8 mouse cellular contexts compared by ENCODE assay signal in the genomic region with DNA sequence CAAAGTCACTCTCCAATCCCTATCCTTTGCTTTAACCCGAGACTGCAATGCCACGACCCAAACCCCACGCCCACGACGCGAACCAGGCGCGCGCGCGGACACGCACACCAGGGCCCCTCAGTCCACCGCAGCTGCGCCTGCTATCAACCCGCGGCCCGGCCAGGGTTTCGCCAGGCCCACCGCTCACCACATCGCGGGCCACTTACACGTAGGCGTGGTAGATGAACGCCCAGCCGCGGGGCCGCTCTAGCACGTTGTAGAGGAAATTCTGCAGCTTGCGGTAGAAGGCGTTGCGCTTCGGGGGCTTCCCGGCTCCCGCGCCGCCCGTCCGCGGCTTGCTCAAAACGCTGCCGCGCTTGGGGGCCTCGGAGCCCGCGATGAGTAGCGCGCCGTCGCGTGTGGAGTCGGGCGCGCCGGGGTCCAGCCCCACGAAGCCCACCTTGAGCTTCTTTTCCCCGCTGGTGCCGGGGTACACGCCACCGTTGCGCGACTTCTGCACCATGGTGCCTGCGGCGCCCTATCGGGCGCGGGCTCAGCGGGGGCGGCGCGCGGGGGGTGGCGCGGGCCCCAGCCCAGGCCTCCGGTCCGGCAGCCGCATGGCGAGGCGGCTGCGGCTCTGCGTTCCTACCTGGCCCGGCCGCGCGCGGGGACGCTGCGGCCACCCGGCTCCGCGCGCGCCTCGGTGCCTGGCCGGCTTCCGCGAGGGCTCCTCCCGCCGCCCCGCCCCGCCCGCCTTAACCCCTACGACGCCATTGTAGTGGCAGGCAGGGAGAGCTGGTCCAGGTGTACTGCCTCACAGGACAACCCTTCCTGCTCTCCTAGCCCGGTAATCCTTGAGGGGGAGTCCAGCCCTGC. TPM values are rescaled to one million over a fixed set of nuclear protein-coding genes. Genes with fewer than 3 reads are reported as not detected.
DNase-seq lines count a peak whose midpoint lies in the region; ATAC-seq and TF ChIP-seq lines count a peak whose summit lies in the region.

A gene (minus strand): TSS at position 710 of the 855 bp plus-strand sequence.

- H3K9ac ChIP-seq in hindbrain, embryonic 11.5 days (ENCODE audit: low read depth, low read length): peak within 1 kb of the TSS; percentile 76
- no peak within 1 kb of the TSS for H3K9ac ChIP-seq in liver, embryonic 14.5 days (replicated peaks)

- DNase-seq in layer of hippocampus, adult 18-20 months (ENCODE audit: low spot score in 2 of 2): peak in 1 of 2 experiments; percentile 50
- DNase-seq in layer of hippocampus, adult 9-11 months: no peak
- DNase-seq in cerebellum, adult 9-10 months: peak; percentile 64
- DNase-seq in hindbrain, embryonic 11.5 days (ENCODE audit: low spot score): peak; percentile 67
- no peak for DNase-seq in liver, embryonic 14.5 days (ENCODE audit: low read depth in 3 of 3, low spot score in 3 of 3)
- DNase-seq in adipocyte (ENCODE audit: low spot score): no peak
- no peak for DNase-seq in gastrocnemius, postnatal 4 days (ENCODE audit: low spot score in 2 of 2)
- no peak for DNase-seq in thymus, postnatal 36 days

- H3K4me3 ChIP-seq in hindbrain, embryonic 11.5 days (ENCODE audit: low read depth, low read length): peak within 1 kb of the TSS; percentile 68
- H3K4me3 ChIP-seq in liver, embryonic 14.5 days (ENCODE audit: insufficient read depth in 1 of 2, low read depth in 2 of 2, low read length in 2 of 2): peak within 1 kb of the TSS in 1 of 2 experiments; percentile 24; a peak in 1 of 4 replicates

- peak; percentile 81 for ATAC-seq in hindbrain, embryonic 11.5 days (ENCODE audit: low FRiP score)
- ATAC-seq in liver, embryonic 14.5 days (ENCODE audit: insufficient read depth): no peak

- peaks cover 32% of the 10 kb centered on the region for H3K27me3 ChIP-seq in hindbrain, embryonic 11.5 days (ENCODE audit: control insufficient read depth, insufficient read depth, low read length)
- H3K27me3 ChIP-seq in liver, embryonic 14.5 days (ENCODE audit: control insufficient read depth, insufficient read depth, low read length): peaks cover 41% of the 10 kb centered on the region

- no peak for TF ChIP-seq CTCF in liver, embryonic 14.5 days (IDR thresholded peaks at IDR 0.05; ENCODE audit: low read depth)

- no peak for TF ChIP-seq EP300 in liver, embryonic 14.5 days (IDR thresholded peaks at IDR 0.05; ENCODE audit: low read depth)

- H3K9me3 ChIP-seq in hindbrain, embryonic 11.5 days (ENCODE audit: control insufficient read depth, low read length): no peaks in the 10 kb centered on the region
- no peaks in the 10 kb centered on the region for H3K9me3 ChIP-seq in liver, embryonic 14.5 days (ENCODE audit: control insufficient read depth, low read length)

- no peaks in the 10 kb centered on the region for H3K36me3 ChIP-seq in hindbrain, embryonic 11.5 days (ENCODE audit: control insufficient read depth, insufficient read depth, low read length)
- H3K36me3 ChIP-seq in liver, embryonic 14.5 days (replicated peaks; ENCODE audit: control insufficient read depth, insufficient read depth, low read depth): no peaks in the 10 kb centered on the region

- no peaks in the 10 kb centered on the region; the same call in 1 of the 2 replicates for H3K4me1 ChIP-seq in hindbrain, embryonic 11.5 days (replicated peaks; ENCODE audit: control insufficient read depth, insufficient read depth, low read length)
- no peaks in the 10 kb centered on the region for H3K4me1 ChIP-seq in liver, embryonic 14.5 days (replicated peaks; ENCODE audit: control insufficient read depth in 2 of 2, insufficient read depth in 2 of 2, low read length in 1 of 2)

- H3K27ac ChIP-seq in hindbrain, embryonic 11.5 days (ENCODE audit: low read depth, low read length): peak within 1 kb of the TSS; percentile 89
- H3K27ac ChIP-seq in liver, embryonic 14.5 days: no peak within 1 kb of the TSS

- WGBS in hindbrain, embryonic 11.5 days: under 1% methylated on average over 81 of the region's 104 CpGs
- WGBS in liver, embryonic 14.5 days (ENCODE audit: insufficient replicate concordance): 1% methylated on average over 104 of the region's 104 CpGs

- H3K4me2 ChIP-seq in hindbrain, embryonic 11.5 days (replicated peaks; ENCODE audit: low read depth, low read length): peak within 1 kb of the TSS; percentile 85
- peak within 1 kb of the TSS; percentile 38 for H3K4me2 ChIP-seq in liver, embryonic 14.5 days (ENCODE audit: low read depth)

RNA-seq across cellular contexts. Expression of the gene that starts here (rescaled TPM):
- total RNA-seq in layer of hippocampus, adult 18-20 months (2021): 100 to 1,000 TPM; 324 to 327 TPM
- 16.3 and 18.9 TPM in 2 replicates for polyA plus RNA-seq in hindbrain, embryonic 11.5 days (2014; fragmentation: Nextera tagmentation; extraction: Ambion mirVana)
- polyA plus RNA-seq in liver, embryonic 14.5 days (2012; rRNA removed): 0.06 and 0.16 TPM in 2 replicates
- polyA plus RNA-seq in liver, embryonic 14.5 days (2014; fragmentation: Nextera tagmentation; extraction: Ambion mirVana): 0.06 and 0.08 TPM in 2 replicates
- total RNA-seq in gastrocnemius, postnatal 4 days (2021): not detected

Comparison
In these comparisons a context has a peak if more than half of its experiments do, and no peak if none do; other contexts are left out.
1. RNA of the gene that starts here (total RNA-seq): 324 to 327 TPM in layer of hippocampus, adult 18-20 months; not detected in gastrocnemius, postnatal 4 days; every median in the first group is over 100 times any median in the second.
2. RNA of the gene that starts here (polyA plus RNA-seq): 16.3 to 18.9 TPM in hindbrain, embryonic 11.5 days; 0.06 to 0.16 TPM in liver, embryonic 14.5 days; every median in the first group is over 10 times any median in the second.
3. DNase-seq: peak in cerebellum, adult 9-10 months (single experiment) and hindbrain, embryonic 11.5 days (single experiment); none in layer of hippocampus, adult 9-11 months (single experiment), liver, embryonic 14.5 days (0 of 3), adipocyte (single experiment), gastrocnemius, postnatal 4 days (0 of 2) and thymus, postnatal 36 days (0 of 2).